Mouse (Mus musculus): ENCODE results near the gene Ogdh.
"Not testable (repeated sequence)": the region's sequence is repeated elsewhere in the genome, so short reads cannot be mapped to it uniquely, and the experiment has no call there.

Ogdh gene

DNA sequence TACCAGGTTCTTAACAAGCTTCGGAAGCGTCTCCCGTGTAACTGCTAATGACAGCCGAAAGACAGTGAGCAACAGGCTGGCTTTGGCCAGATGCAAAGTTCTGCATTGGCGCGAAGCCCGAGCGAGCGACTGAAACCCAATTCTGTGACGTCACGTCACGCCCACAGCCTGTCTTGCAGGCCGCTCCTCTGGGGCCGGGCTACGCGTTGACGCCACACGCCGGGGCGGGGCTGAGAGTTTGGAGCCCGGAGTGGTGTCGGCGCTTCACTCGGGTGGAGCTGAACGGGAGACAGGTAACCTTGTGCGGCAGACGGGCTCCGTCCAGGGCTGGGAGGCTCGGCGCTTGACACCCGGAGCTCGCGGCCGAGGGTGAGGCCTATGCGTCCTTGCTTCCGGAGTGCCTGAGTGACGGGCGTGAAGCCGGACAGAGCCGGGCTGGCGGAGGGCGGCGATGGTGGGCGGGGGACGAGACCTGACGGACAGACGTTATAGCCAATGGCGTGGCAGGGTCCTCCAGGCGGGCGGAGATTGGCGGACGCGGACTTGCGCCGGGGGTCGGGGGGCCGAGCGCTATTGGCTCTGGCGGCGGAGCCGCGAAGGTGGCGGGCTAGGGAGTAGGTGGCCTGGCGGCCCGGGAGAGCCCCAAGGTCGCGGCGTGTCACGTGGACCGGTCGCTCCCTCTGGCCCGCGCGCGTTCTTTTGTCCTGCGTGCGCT, at the start of gene Ogdh:
Gene Ogdh, plus strand, starts transcription at position 233 of the 715 bp plus-strand sequence.
- DNase-seq, result peak; percentile 99

DNA sequence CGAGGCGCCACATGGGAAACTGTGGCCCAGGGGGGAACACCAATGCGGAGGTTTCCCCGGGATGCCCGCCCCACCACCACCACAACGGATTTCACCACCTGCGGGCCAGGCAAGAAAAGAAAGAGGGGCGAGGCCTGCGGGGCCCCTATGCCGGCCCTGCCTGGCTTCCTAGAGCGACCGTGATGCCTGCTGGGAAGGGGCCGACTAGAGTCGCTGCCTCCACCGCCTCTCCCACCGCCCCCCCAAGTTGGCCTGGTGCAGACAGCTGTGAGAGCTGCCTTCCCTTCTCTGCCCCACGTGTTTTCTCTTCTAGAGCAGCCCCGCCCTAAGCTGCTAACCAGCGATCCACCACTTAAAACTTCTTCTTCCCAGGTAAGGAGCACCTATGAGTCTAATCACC, 46.7 kb upstream of the Ogdh start:
- no peak for DNase-seq

DNA sequence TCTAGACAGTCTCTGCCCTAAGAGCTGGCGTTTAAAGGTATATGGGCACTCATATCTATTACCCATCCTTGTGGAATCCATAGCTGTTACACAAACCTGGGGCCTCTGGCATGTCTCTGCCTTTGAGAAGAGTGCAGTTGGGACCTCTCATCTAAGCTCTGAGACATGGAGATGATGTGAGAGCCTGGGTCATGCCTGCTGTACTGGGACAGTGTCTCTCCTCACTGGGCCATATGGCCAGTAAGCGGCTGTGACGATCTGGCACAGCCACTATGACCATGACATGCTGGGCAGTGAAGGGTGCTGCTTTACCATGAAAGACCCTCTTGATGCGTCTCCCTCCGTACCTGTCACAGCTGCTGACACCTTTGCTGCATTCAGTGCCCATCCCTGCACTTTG, 39.2 kb upstream of the Ogdh start:
- DNase-seq, result no peak

GRCm38 (mm10) chr11:6252824-6253223, 38.6 kb upstream of the Ogdh start:
- no peak for DNase-seq

- DNase-seq, result not testable (repeated sequence)
Observed at GRCm38 (mm10) chr11:6254602-6255001, 36.8 kb upstream of the Ogdh start.

GRCm38 (mm10) chr11:6256490-6257072, 34.9 kb upstream of the Ogdh start:
- DNase-seq, result no peak

DNA sequence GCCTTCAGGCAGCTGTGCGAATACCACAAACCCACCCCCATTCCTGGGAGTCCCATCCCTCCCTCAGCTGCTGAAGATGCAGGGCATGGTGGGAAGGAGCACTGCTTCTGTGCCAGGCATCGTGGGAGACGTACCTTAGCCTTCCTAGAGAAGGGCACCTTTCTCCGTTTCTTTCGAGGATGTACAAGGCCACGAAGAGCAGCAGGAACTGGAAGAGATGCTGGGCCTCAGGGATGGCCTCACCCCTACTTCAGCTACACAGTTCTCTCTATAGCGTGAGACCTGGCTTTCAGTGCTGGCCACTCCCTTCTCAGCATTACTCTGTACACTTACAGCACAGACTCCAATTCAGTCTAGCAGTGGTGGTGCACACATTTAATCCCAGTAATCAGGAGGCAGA, 32.0 kb upstream of the Ogdh start:
- DNase-seq, result no peak

GRCm38 (mm10) chr11:6261434-6262082, 29.9 kb upstream of the Ogdh start:
- peak; percentile 67 for DNase-seq

GRCm38 (mm10) chr11:6266621-6267020, 24.8 kb upstream of the Ogdh start:
- no peak for DNase-seq

DNA sequence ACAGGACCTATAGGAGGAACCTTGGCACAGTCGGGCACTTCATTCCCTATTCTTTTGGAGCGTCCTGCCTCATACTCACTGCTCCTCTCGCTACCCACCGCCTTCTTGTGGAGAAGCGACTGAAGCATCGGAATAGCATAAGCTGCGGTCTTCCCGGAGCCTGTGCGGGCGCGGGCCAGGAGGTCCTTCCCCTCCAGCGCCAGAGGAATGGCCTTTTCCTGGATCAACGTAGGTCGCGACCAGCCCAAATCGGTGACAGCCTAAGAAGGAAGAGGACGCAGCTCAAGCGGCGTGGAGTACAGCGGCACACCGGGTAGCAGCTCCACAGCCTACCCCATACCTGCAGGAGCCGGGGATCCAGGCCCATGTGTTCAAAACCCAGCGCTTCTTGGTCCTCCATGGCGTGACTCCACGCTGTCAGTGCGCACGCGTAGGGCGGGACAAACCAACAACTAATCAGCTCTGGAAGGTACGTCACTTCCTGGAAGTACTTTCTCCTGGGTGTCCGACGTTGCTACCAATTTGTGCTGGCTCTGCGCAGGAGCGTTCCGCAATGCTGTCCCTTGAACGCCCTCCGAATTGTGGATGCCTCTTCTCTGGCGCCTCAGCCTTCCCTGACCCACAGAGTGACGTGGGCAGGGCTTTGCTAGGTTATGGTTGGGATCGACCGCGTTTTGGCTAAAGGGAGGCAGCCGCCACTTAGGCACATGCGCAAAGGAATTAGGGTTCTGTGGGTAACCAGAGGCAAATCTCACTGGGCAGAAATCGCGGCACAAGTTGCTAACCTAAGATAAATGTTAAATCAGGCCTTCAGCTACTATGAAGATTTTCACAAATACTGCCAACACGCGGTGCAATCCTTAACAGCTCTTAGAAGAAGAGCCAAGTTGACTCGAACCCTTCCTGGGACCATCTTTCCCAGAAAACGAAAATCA, 23.8 kb upstream of the Ogdh start, which contains the start of gene Ddx56:
Gene Ddx56, minus strand, starts transcription at position 453 of the 935 bp plus-strand sequence.
- DNase-seq, result peak; percentile 89

- no peak for DNase-seq
Observed at GRCm38 (mm10) chr11:6273607-6274006, 17.8 kb upstream of the Ogdh start.

DNA sequence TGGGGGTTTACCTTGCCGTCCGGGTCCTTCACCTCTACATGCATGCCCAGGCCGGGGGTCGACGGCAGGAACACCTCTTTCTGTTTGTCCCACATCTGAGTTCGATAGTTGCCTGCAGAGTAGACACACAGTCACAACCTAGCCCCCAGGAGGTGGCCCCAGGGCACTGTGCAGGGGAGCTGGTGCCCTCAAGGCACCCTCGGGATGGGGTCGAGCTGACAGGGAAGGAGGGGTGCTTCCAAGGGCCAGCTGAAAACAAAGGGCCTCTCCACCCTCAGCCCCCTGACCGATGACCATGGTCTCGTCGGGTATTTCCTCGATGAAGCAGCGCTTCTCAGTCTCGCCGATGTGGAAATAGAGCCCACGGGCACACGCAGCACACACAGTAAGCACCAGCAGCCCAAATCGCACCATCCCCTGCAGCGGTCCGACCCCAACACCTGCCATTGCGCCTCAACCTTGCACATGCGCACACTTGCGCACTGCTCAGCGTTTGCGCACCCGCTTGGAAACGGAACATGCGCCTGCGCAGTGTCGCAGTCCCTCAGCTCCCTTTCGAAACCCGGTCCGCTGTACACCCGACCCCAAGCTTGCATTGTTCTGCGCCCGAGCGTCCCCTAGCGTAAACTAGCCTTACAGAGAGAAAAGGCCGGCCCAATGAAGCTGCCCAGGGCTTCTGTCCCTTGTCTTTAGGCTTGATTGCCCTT, 16.9 kb upstream of the Ogdh start, which contains the start of gene Tmed4:
Gene Tmed4, minus strand, starts transcription at position 484 of the 707 bp plus-strand sequence.
- peak; percentile 96 for DNase-seq

DNA sequence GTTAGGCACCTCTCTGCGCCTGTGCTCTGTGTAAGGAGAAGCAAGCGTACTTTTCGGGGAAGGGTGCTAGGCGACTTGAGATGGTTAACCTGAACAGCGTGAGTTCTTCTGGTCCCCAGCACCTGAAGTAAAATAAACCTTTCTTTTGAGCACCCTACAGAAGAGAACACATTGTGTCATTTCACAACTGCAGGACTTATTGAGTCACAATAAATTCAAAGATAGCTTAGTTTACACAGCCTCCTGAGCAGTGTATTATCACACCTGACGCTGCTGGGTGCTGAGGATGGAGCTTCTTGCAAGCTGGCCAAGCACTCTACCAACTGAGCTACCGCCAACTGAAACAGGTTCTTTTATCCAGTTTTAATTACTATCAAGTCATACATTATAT, 16.3 kb upstream of the Ogdh start:
- no peak for DNase-seq

DNA sequence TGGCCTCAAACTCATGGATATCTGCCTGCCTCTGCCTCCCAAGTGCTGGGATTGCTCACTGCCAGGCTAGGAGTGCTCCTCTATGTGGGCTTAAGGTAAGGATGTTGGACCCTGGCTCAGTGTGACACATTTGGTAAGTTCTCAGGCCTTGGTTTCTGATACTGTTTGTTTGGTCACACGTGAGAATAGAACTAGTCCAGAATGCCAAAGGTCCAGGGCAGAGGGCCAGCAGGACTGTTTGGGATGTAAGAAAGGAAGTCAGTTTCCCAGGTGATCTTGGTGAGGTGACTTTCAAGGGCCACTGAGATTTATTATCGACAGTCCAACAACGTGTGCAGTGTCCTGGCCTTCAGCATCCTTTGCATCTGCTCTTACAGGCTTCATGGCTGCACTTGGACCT, 15.0 kb upstream of the Ogdh start:
- no peak for DNase-seq

- DNase-seq, result no peak
Observed at GRCm38 (mm10) chr11:6282940-6283339, 8.5 kb upstream of the Ogdh start.

- DNase-seq, result no peak
Observed at GRCm38 (mm10) chr11:6290138-6290537, 1.3 kb upstream of the Ogdh start.

- no peak for DNase-seq
Observed at GRCm38 (mm10) chr11:6290883-6291282, 550 bp upstream of the Ogdh start.

- peak; percentile 65 for DNase-seq
Observed at GRCm38 (mm10) chr11:6292116-6292987, 919 bp downstream of the Ogdh start.

DNA sequence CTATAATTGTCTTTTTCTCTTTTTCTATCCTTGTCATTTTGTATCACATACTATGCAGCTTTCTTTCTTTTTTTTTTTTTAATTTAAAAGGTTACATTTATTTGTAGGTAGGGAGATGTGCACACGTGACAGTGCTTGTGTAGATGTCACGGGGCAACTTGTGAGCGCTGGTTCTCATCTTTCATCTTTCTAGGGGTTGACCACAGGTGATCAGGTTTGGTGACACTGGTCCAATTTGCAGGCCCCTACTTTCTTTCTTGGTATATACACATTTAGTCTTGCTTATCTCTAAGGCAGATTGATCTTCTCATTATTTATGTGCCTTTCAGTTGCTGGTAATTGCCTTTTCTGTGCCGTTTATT, 1.5 kb downstream of the Ogdh start:
- no peak for DNase-seq

DNA sequence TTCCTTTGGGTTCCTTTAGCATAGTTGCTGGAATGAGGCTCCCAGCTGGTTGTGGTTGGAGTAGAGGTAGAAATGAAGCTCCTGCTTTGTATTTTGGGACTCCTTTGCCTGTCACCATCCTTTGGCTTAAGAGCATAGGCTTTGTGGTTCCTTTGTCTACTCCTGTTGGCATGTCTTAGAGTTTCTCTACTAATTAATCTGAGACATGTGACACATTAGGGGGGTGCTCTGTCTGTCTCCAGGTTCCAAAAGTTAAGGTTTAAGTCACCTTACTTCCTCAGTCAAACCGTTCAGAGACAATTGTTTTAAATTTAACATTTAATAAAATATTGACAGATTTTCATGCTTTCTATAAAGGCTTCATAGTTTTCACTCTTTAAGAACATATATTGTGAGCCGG, 2.2 kb downstream of the Ogdh start:
- no peak for DNase-seq

GRCm38 (mm10) chr11:6294632-6295031, 3.2 kb downstream of the Ogdh start:
- no peak for DNase-seq
